Mouse (Mus musculus) forelimb bud, embryonic 11.5 days (tissue): ENCODE data around the gene Fzd7.

Source experiments
- DNase-seq: peaks from one replicate; pipeline ENCODE4 v3.0.0-alpha.2; 2012; ENCODE audit warnings: low read depth, low spot score

The Fzd7 gene

GRCm38 (mm10) chr1:59502355-59502754 is 20.1 kb downstream of the Fzd7 start:
- DNase-seq: no peak

GRCm38 (mm10) chr1:59503659-59504301 is 21.6 kb downstream of the Fzd7 start:
- no peak for DNase-seq

- no peak for DNase-seq
Measured at GRCm38 (mm10) chr1:59504302-59504700, 22.1 kb downstream of the Fzd7 start.

GRCm38 (mm10) chr1:59508463-59509139 is 26.4 kb downstream of the Fzd7 start:
- no peak for DNase-seq

GRCm38 (mm10) chr1:59511566-59512270 is 29.5 kb downstream of the Fzd7 start:
- no peak for DNase-seq

GRCm38 (mm10) chr1:59516026-59516917 is 34.0 kb downstream of the Fzd7 start, which contains the start of gene Gm973:
Gene Gm973, plus strand, starts transcription at chr1:59516264.
- DNase-seq: peak; percentile 93

GRCm38 (mm10) chr1:59520226-59520837 is 38.1 kb downstream of the Fzd7 start:
- peak; percentile 57 for DNase-seq

- no peak for DNase-seq
Measured at GRCm38 (mm10) chr1:59522456-59522855, 40.2 kb downstream of the Fzd7 start.

- no peak for DNase-seq
Measured at GRCm38 (mm10) chr1:59523378-59523958, 41.2 kb downstream of the Fzd7 start.

- no peak for DNase-seq
Measured at GRCm38 (mm10) chr1:59524071-59524470, 41.8 kb downstream of the Fzd7 start.

GRCm38 (mm10) chr1:59524759-59525158 is 42.5 kb downstream of the Fzd7 start:
- no peak for DNase-seq

GRCm38 (mm10) chr1:59527219-59527618 is 45.0 kb downstream of the Fzd7 start:
- no peak for DNase-seq

GRCm38 (mm10) chr1:59534976-59535810 is 53.0 kb downstream of the Fzd7 start:
- DNase-seq: no peak
